Mouse (Mus musculus) layer of hippocampus, postnatal 36 days (tissue): ENCODE data around the gene Mup17. TPM values are rescaled to one million over a fixed set of nuclear protein-coding genes. Genes with fewer than 3 reads are reported as not detected.
"Not testable (repeated sequence)": the region's sequence is repeated elsewhere in the genome, so short reads cannot be mapped to it uniquely, and the experiment has no call there.

Source experiments
- DNase-seq, 2 experiments: peaks; one replicate each; pipeline ENCODE4 v3.0.0; 2022
- total RNA-seq, 2 experiments: library from RNA; stranded (reverse); gene quantifications; 2 replicates each; pipeline ENCODE4 v1.2.3; 2021

The Mup17 gene
- not detected for total RNA-seq

DNA sequence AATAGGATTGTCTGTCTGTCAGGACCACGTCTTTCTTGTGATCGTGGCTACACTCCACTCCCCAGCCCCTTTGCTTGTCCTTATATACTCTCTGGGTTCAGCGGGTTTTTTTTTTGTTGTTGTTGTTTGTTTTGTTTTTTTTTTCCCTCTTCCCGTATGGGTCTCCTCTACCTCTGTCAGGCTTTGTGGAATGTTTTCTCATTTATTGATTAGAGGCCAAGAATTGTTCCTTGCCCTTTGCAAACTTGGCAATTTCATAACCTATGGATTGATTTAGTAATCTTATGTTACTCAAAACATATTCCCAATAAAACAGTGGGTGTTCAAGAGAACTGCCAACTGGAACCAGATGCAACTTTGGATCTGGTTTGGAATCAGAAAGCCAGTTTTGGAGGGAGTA is at the start of gene Mup17:
Mup17 (minus strand) TSS at position 101 of the 400 bp plus-strand sequence.
- DNase-seq = not testable (repeated sequence)

DNA sequence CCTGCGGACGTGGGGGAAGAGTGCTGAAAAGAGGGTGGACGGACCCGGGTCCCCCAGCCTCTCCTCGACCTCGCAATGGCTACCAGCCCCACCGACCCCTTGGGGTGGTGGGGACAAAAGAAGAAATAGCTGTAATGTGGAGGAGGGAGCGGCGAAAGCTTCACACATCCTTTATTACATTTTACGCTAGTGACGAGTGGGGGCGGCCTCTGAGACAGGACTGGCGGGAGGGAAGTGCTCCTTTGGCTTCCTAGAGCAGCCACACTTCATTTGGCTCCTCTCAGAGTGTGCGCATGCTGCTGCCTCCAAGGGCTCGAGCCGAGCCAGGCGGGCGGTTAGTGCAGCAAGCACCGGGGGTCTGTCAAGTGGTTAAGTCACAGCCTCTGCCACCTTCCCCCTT is 24.1 kb downstream of the Mup17 start:
- DNase-seq = not testable (repeated sequence)

DNA sequence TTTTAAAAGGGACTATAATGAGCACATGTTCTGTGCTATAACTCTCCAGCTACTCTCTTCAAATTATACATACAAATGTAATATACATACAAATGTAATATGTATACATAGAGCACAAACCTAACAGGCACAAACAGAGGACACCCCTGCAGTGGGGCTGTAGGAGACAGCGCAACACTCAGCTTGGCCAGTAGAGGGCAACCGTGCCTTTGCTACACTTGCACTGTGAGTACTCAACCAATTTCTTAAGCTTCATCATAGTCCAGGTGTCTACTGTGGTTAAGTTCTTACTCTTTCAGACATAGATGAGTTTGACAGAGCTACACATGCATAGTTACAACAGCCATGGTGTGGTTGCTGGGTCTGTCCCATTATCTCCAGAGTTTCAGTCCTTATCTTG is 39.8 kb downstream of the Mup17 start:
- peak in 1 of 2 experiments; percentile 4 for DNase-seq

Other genes with a start within 250 kb of the Mup17 start
- not detected for gene Mup15, start 156.1 kb downstream of the Mup17 start, total RNA-seq
- not detected for gene Mup16, start 76.3 kb downstream of the Mup17 start, total RNA-seq
- gene Mup18, start 78.3 kb upstream of the Mup17 start, total RNA-seq = not detected
- not detected for gene Mup19, start 186.4 kb upstream of the Mup17 start, total RNA-seq
- not detected for gene Mup5, start 239.4 kb upstream of the Mup17 start, total RNA-seq